Mouse (Mus musculus): ENCODE results near the gene Olfr43.

The Olfr43 gene

GRCm38 (mm10) chr11:74211279-74211678 lies at the start of gene Olfr43:
Gene Olfr43 (minus strand): TSS chr11:74211379.
- no peak for DNase-seq

GRCm38 (mm10) chr11:74259508-74259907 lies 48.3 kb upstream of the Olfr43 start, which contains the start of gene Olfr406:
Gene Olfr406 (plus strand): TSS chr11:74259808.
- DNase-seq, result no peak

GRCm38 (mm10) chr11:74241201-74241600 lies 30.0 kb upstream of the Olfr43 start:
- DNase-seq, result no peak

- DNase-seq, result no peak
Measured at GRCm38 (mm10) chr11:74185949-74186348, 25.2 kb downstream of the Olfr43 start, which contains the start of gene Olfr403. Gene Olfr403 (plus strand): TSS chr11:74186249.

- DNase-seq, result no peak
Measured at GRCm38 (mm10) chr11:74183745-74184144, 27.4 kb downstream of the Olfr43 start.

- no peak for DNase-seq
Measured at GRCm38 (mm10) chr11:74183168-74183567, 28.0 kb downstream of the Olfr43 start.

- DNase-seq, result no peak
Measured at GRCm38 (mm10) chr11:74168771-74169170, 42.4 kb downstream of the Olfr43 start.

All from cerebellum, adult 11-12 months (tissue).